Mouse (Mus musculus): ENCODE results near the gene Lrrc29. TPM values are rescaled to one million over a fixed set of nuclear protein-coding genes. Genes with fewer than 3 reads are reported as not detected.

Gene Lrrc29
- polyA plus RNA-seq (2021) = 0.83 TPM

- no peak for TF ChIP-seq CTCF (IDR thresholded peaks at IDR 0.05)
- POLR2A ChIA-PET = interaction anchor here (1.1 to 5.1 kb wide), 5 partner anchors 16 to 28 kb away, joined by 3 to 52 read pairs (median 7); partner anchors contain the start of genes E2f4, Fhod1 and Slc9a5
- peak; percentile 88 for ATAC-seq
- in situ Hi-C loops (cut with MboI; ENCODE audit: low pct_unique_long_range_greater_than_20kb) = no loop called here
- H3K27me3 ChIP-seq = no peaks in the 10 kb centered on the region
- DNase-seq (ENCODE audit: low read depth, low spot score) = no peak
- CTCF ChIA-PET = interaction anchor here (1.3 to 1.8 kb wide), 2 partner anchors 9 to 22 kb away, joined by 3 to 4 read pairs; partner anchors contain the start of genes Fhod1 and Slc9a5
These were observed at the start of gene Lrrc29, which contains the start of gene Tmem208 for GRCm38 (mm10) chr8:105326141-105326672. Gene Lrrc29 (minus strand): TSS chr8:105326278. Gene Tmem208 (plus strand): TSS chr8:105326354.

DNA sequence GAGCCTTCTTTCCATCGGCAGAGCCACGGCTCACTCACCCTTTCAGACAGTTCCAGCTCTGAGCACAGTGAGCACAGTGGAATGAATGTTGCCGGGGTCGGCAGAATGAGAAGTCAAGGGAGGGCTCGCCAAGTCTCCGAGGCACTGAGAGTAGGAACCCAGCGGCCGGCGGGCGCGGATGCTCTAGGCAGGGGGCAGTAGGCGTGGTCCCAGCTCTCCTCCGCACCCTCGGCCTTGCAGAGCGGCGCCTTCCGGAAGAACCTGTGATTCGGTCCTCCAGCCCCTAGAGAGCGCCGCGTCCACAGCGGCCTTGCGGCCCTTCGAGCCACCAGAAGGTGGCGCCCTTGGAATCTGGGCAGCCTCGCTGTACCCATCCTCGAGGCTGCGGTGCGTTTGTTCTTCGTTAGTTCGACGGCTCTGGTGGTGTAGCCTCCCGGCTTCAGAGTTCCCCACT is 48.5 kb upstream of the Lrrc29 start:
- no peak for TF ChIP-seq CTCF (IDR thresholded peaks at IDR 0.05)
- CTCF ChIA-PET = interaction anchor here (1.1 to 1.6 kb wide), 2 partner anchors 12 to 15 kb away, joined by 3 to 5 read pairs; no protein-coding TSS in a partner anchor
- ATAC-seq = no peak

GRCm38 (mm10) chr8:105373032-105373431 is 47.0 kb upstream of the Lrrc29 start, which contains the start of gene Plekhg4:
Gene Plekhg4 (plus strand): TSS chr8:105373274.
- no peak for DNase-seq (ENCODE audit: low read depth, low spot score)
- POLR2A ChIA-PET = interaction anchor here (0.6 kb wide), 1 partner anchor 25 kb away, joined by 5 read pairs; no protein-coding TSS in a partner anchor
- in situ Hi-C loops (cut with MboI; ENCODE audit: low pct_unique_long_range_greater_than_20kb) = no loop called here

More for the DNA sequence above, 48.5 kb upstream of the Lrrc29 start:
- no peaks in the 10 kb centered on the region for H3K27me3 ChIP-seq
- in situ Hi-C loops (cut with MboI; ENCODE audit: low pct_unique_long_range_greater_than_20kb) = no loop called here
- DNase-seq (ENCODE audit: low read depth, low spot score) = no peak
- POLR2A ChIA-PET = no interaction called here

GRCm38 (mm10) chr8:105372473-105372872 is 46.4 kb upstream of the Lrrc29 start:
- no peaks in the 10 kb centered on the region for H3K27me3 ChIP-seq
- ATAC-seq = peak; percentile 51
- no peak for DNase-seq (ENCODE audit: low read depth, low spot score)
- in situ Hi-C loops (cut with MboI; ENCODE audit: low pct_unique_long_range_greater_than_20kb) = no loop called here
- TF ChIP-seq CTCF (IDR thresholded peaks at IDR 0.05) = no peak
- POLR2A ChIA-PET = interaction anchor here (0.6 to 1.0 kb wide), 2 partner anchors 10 to 25 kb away, joined by 5 read pairs; no protein-coding TSS in a partner anchor
- CTCF ChIA-PET = interaction anchor here (1.1 to 1.7 kb wide), 3 partner anchors 9 to 25 kb away, joined by 5 to 8 read pairs (median 6); no protein-coding TSS in a partner anchor

More at GRCm38 (mm10) chr8:105373032-105373431, 47.0 kb upstream of the Lrrc29 start, which contains the start of gene Plekhg4:
- CTCF ChIA-PET = interaction anchor here (1.1 to 1.7 kb wide), 4 partner anchors 10 to 25 kb away, joined by 3 to 8 read pairs (median 4); no protein-coding TSS in a partner anchor
- ATAC-seq = peak; percentile 32
- H3K27me3 ChIP-seq = no peaks in the 10 kb centered on the region
- TF ChIP-seq CTCF (IDR thresholded peaks at IDR 0.05) = no peak

DNA sequence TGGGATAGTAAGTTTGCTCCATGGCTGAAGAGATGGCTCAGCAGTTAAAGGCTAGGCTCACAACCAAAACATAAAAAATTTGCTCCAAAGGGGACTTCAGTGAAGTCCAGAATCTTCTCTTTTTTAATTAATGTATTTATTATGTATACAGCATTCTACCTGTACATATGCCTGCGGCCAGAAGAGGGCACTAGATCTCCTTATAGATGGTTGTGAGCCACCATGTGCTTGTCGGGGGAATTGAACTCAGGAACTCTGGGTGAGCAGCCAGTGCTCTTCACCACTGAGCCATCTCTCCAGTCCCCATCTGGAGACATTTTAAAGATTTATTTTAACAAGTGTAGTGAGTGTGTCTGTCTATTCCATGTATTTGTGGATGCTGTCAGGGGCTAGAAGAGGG is 41.0 kb upstream of the Lrrc29 start:
- ChIA-PET POLR2A (interaction anchor here (0.6 kb wide), 1 partner anchor 62 kb away, joined by 3 read pairs; no protein-coding TSS in a partner anchor), CTCF (interaction anchor here (0.7 to 1.4 kb wide), 3 partner anchors 12 to 30 kb away, joined by 3 to 6 read pairs (median 5); no protein-coding TSS in a partner anchor)
- ATAC-seq (no peak), DNase-seq (ENCODE audit: low read depth, low spot score) (no peak)
- TF ChIP-seq CTCF (IDR thresholded peaks at IDR 0.05) = peak; percentile 69
- in situ Hi-C loops (cut with MboI; ENCODE audit: low pct_unique_long_range_greater_than_20kb) = no loop called here
- H3K27me3 ChIP-seq = no peaks in the 10 kb centered on the region

DNA sequence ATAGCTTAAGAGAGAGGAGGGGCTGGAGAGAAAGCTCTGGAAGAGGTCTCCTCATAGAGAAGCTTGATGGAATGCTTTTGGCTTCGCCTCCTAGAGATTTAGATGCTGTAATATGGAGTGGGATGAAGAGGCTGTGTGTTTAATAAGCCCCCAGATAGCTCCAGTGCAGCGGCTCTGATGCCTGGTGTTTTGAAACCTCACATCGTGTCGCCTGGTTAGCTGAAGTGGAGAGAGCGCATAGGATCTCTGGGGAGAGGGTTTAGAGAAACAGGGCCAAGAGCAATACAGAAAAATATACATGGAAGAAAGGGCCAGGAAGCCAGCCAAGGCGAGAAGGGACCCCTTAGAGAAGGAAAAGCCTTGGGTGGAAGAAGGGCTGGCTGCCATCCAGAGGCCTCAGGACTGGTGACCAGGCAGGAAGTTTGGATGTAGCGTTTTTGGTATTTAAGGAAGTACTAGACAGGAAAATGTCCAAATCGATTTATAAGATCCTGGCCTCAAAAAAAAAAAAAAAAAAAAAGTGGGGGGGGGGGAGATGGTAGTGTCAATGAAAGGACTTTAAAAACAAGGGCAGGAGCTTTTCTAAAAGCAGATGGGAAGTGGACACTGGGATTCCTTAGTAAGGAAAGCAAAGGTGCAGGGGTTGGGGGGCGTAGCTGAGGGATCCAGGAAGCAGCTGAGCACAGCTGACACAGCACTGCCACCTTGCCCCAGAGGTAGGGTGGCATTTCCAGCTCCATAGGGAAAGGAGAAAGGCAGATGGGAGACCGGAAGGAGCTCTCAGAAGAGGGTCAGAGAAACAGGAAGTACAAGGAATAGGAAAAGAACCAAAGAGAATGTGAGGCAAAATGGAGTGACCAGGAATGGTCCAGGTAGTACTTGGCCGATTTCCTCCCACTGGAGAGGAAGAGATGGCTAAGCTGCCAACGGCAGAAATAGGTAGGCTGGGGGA is 35.9 kb upstream of the Lrrc29 start:
- H3K27me3 ChIP-seq = no peaks in the 10 kb centered on the region
- POLR2A ChIA-PET = interaction anchor here (0.6 to 1.6 kb wide), 4 partner anchors 10 to 125 kb away, joined by 4 to 6 read pairs (median 4); no protein-coding TSS in a partner anchor
- in situ Hi-C loops (cut with MboI; ENCODE audit: low pct_unique_long_range_greater_than_20kb) = loop anchor here (5.0 kb wide), 1 partner anchor 35 kb away; no protein-coding TSS in a partner anchor
- no peak for DNase-seq (ENCODE audit: low read depth, low spot score)
- no peak for TF ChIP-seq CTCF (IDR thresholded peaks at IDR 0.05)
- CTCF ChIA-PET = interaction anchor here (1.4 to 3.3 kb wide), 2 partner anchors 10 to 35 kb away, joined by 6 to 11 read pairs; no protein-coding TSS in a partner anchor
- ATAC-seq = no peak

GRCm38 (mm10) chr8:105359646-105360045 is 33.6 kb upstream of the Lrrc29 start:
- CTCF ChIA-PET = interaction anchor here (0.6 to 2.6 kb wide), 11 partner anchors 9 to 160 kb away, joined by 3 to 9 read pairs (median 5); no protein-coding TSS in a partner anchor
- ATAC-seq (peak; percentile 54), DNase-seq (ENCODE audit: low read depth, low spot score) (no peak)
- no peaks in the 10 kb centered on the region for H3K27me3 ChIP-seq
- no peak for TF ChIP-seq CTCF (IDR thresholded peaks at IDR 0.05)
- in situ Hi-C loops (cut with MboI; ENCODE audit: low pct_unique_long_range_greater_than_20kb) = loop anchor here (5.0 kb wide), 1 partner anchor 38 kb away; no protein-coding TSS in a partner anchor
- POLR2A ChIA-PET = interaction anchor here (1.3 kb wide), 1 partner anchor 11 kb away, joined by 3 read pairs; the partner anchor contains the start of gene Slc9a5

DNA sequence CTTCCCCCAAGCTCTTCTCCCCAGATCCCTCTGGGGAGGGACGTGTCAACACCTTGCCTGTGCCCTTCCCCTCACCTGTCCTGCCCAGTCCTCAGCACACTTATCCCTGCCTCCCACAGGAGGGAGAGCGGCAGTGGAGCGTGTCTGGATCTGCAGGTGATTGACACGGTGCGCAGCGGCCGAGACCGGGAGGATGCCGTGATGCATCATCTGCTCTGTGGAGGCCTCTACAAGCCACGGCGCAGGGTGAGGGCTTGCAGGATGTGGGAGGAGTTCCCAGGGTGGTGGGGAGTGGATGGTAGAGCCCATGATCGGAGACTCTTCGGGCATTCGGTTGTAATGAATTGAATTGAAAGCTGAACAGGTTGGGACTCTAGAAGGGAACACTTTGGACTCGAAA is 33.1 kb upstream of the Lrrc29 start:
- in situ Hi-C loops (cut with MboI; ENCODE audit: low pct_unique_long_range_greater_than_20kb) = no loop called here
- ATAC-seq (no peak), DNase-seq (ENCODE audit: low read depth, low spot score) (no peak)
- TF ChIP-seq CTCF (IDR thresholded peaks at IDR 0.05) = no peak
- H3K27me3 ChIP-seq = no peaks in the 10 kb centered on the region
- CTCF ChIA-PET = interaction anchor here (0.6 to 2.6 kb wide), 10 partner anchors 9 to 160 kb away, joined by 3 to 9 read pairs (median 5); no protein-coding TSS in a partner anchor
- POLR2A ChIA-PET = interaction anchor here (1.3 kb wide), 1 partner anchor 10 kb away, joined by 3 read pairs; the partner anchor contains the start of gene Slc9a5

GRCm38 (mm10) chr8:105356681-105357080 is 30.6 kb upstream of the Lrrc29 start:
- in situ Hi-C loops (cut with MboI; ENCODE audit: low pct_unique_long_range_greater_than_20kb) = no loop called here
- H3K27me3 ChIP-seq = no peaks in the 10 kb centered on the region
- ChIA-PET POLR2A (no interaction called here), CTCF (no interaction called here)
- DNase-seq (ENCODE audit: low read depth, low spot score) (no peak), ATAC-seq (no peak)
- TF ChIP-seq CTCF (IDR thresholded peaks at IDR 0.05) = no peak

Measured in Patski (cell line).